Mouse (Mus musculus) left cerebral cortex, adult 9 months (tissue): ENCODE results near the gene Vmn2r104.

Source experiments
- DNase-seq, 2 experiments: peaks; one replicate each; pipeline ENCODE4 v3.0.0; 2022; ENCODE audit warnings: low spot score in 2 of 2

The Vmn2r104 gene

DNA sequence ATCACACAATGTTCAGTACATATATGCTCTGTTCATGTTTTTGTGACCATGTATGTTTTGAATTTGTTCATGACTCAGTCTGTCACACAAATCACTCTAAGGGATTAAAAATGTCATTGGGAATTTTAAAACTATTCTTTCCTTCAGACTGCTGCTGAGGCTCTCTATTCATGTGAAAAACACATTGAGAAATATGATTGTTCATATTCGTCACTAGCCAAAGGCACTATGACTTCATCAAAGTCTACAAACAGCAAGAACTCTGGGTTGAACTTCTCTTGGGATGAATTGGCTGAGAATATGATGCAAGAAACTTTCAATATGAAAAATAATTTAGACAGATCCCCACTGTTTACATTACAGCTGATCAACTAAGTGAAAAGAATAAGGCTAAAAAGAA, at the start of gene Vmn2r104:
Gene Vmn2r104, minus strand, starts transcription at position 101 of the 400 bp plus-strand sequence.
- DNase-seq = no peak

DNA sequence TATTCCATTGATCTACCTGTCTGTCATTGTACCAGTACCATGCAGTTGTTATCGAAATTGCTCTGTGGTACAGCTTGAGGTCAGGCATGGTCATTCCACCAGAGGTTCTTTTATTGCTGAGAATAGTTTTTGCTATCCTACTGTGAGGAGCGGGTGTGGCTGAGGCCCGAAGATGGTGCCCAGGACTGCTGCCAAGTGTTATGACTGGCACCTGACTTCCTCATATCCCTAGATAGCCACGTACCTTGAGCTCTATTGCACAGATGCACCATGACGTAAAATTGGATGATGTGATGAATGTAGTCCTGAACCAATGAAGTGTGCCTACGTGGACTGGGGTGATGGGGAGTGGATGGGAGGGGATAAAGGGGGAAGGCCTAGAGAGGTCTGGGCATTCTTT, 26.0 kb upstream of the Vmn2r104 start:
- no peak for DNase-seq

DNA sequence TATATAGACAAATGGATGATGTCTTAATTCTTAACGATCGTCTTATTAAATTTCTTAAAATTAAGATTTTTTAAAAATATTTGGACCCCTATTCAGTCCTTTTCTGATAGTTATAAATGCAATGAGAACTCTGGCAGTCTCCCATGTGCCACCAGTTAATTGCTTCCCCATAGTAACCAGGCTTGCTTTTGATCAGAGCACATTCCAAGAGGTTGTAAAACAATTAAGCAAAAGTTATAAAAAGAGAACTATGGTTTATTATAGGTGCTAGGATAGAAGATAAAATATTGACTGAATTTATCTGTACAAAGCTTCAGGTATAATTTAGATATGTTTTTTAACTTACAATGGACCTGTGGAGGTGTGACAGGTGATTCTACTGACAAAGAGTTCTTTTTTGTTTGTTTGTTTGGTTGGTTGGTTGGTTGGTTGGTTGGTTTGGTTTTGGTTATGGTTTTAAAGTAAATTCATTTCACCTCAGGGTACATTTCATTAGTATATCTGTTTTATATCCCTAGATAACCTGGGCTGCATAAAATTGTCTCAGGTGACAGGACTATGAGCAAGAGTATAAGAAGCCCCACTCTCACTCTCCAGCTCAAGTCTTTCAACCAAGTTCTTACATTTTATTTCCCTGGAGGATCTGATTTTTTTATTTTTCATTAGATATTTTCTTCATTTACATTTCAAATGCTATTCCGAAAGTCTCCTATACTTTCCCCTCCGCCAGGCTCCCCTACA, 23.7 kb upstream of the Vmn2r104 start:
- no peak for DNase-seq
